Mouse (Mus musculus) CH12.LX (cell line): ENCODE data around the gene Cfi.
A peak's percentile ranks its signal among the peaks of the same experiment; 100 is the strongest.

Source experiments
- ETS1 ChIP-seq: conservative IDR thresholded peaks from 2 replicates; pipeline ENCODE4 v1.6.1; 2012; ENCODE audit warnings: low read depth, mild to moderate bottlenecking, inconsistent platforms, low read length, improper control_type of control experiment, moderate library complexity
- MXI1 ChIP-seq: IDR thresholded peaks from 2 replicates; pipeline ENCODE4 v1.6.1; 2011; ENCODE audit warnings: mild to moderate bottlenecking, low read depth, low read length, improper control_type of control experiment

GRCm38 (mm10) chr3:129878405-129879021 lies 42.8 kb downstream of the Cfi start, which contains the start of gene Pla2g12a:
- TF ChIP-seq MXI1 (peak; percentile 91), ETS1 (no peak)
